Mouse (Mus musculus) lung, embryonic 14.5 days (tissue): ENCODE data around the gene Slc5a9. TPM values are rescaled to one million over a fixed set of nuclear protein-coding genes. Genes with fewer than 3 reads are reported as not detected.
"Not testable (repeated sequence)": the region's sequence is repeated elsewhere in the genome, so short reads cannot be mapped to it uniquely, and the experiment has no call there.

ENCODE experiments used
- ATAC-seq: fragments of 200-750 bp; cut with Nextera tagmentation; 2 replicates; pipeline ENCODE4 v1.8.0; 2017; ENCODE audit warnings: mild to moderate bottlenecking, moderate TSS enrichment, moderate library complexity; ENCODE audit not compliant: insufficient read depth
- DNase-seq: peaks from one replicate; pipeline ENCODE4 v3.0.0-alpha.2; 2015
- H3K27ac ChIP-seq: fragments of 300-500 bp; sonication (generic); 2 replicates; pipeline ENCODE4 v1.5.1; 2014; ENCODE audit warnings: low read depth, mild to moderate bottlenecking, moderate library complexity
- H3K27me3 ChIP-seq: fragments of 300-500 bp; sonication (generic); 2 replicates; pipeline ENCODE4 v1.6.1; 2014; ENCODE audit warnings: low read length, control low read depth; ENCODE audit not compliant: insufficient read depth
- H3K36me3 ChIP-seq: fragments of 300-500 bp; sonication (generic); 2 replicates; pipeline ENCODE4 v1.6.1; 2014; ENCODE audit warnings: control low read depth; ENCODE audit not compliant: insufficient read depth
- H3K4me1 ChIP-seq: fragments of 300-500 bp; sonication (generic); 2 replicates; pipeline ENCODE4 v1.6.1; 2014; ENCODE audit warnings: antibody characterized with exemption, control low read depth; ENCODE audit not compliant: insufficient read depth
- H3K4me2 ChIP-seq: fragments of 300-500 bp; sonication (generic); 2 replicates; pipeline ENCODE4 v1.6.1; 2014; ENCODE audit warnings: mild to moderate bottlenecking
- H3K4me3 ChIP-seq: fragments of 300-500 bp; sonication (generic); 2 replicates; pipeline ENCODE4 v1.5.1; 2014; ENCODE audit warnings: low read depth, low read length
- H3K9ac ChIP-seq: fragments of 300-500 bp; sonication (generic); 2 replicates; pipeline ENCODE4 v1.6.1; 2014
- H3K9me3 ChIP-seq: fragments of 300-500 bp; sonication (generic); 2 replicates; pipeline ENCODE4 v1.6.1; 2016; ENCODE audit warnings: low read depth, low read length, control low read depth
- CTCF ChIP-seq: IDR thresholded peaks from 2 replicates; pipeline ENCODE4 v1.5.1; 2016; ENCODE audit warnings: antibody characterized with exemption, low read depth
- WGBS: fragments of 180-500 bp; shearing (Covaris S2); extraction: QIAGEN DNeasy Blood & Tissue Kit; methylation state at CpG from one replicate; pipeline ENCODE4 v1.1.7; 2014; 5-methylcytosine and 5-hydroxymethylcytosine counted together
- polyA plus RNA-seq: library from polyadenylated mRNA; unstranded; fragments of >200 nt; fragmentation: Nextera tagmentation; extraction: Ambion mirVana; gene quantifications from 2 replicates; pipeline ENCODE4 v1.2.1, GENCODE M21; 2014

The Slc5a9 gene
- not detected in 2 replicates for polyA plus RNA-seq

DNA sequence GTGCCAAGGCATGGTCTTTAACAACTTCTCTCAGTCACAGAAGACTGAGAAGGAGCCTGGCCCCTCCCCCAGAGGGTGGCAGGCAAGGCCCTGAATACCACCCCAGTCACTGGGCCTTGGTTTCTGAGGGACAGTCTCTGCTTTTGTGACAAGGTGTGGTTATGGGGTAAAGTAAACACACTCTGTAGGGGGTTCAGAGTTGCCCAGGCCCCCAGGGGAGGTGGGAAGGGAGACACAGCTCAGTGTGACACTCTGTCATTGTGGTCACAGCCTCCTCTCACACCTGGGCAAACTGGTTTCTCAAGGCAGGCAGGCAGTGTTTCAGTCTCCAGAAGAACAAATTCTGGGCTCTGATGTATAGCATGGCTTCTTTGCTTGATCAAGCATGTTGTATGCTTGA is at the start of gene Slc5a9:
Slc5a9 (minus strand) TSS at position 144 of the 400 bp plus-strand sequence.
- peak; percentile 44; the same call in 1 of the 2 replicates for ATAC-seq
- Histone ChIP-seq H3K27me3 (no peaks in the 10 kb centered on the region), H3K4me3 (no peak within 1 kb of the TSS), H3K9ac (no peak within 1 kb of the TSS), H3K4me1 (no peaks in the 10 kb centered on the region), H3K4me2 (no peak within 1 kb of the TSS), H3K27ac (no peak within 1 kb of the TSS), H3K36me3 (no peaks in the 10 kb centered on the region), H3K9me3 (no peaks in the 10 kb centered on the region)
- peak; percentile 1 for DNase-seq
- TF ChIP-seq CTCF = no peak

- no peaks in the 10 kb centered on the region for H3K4me1 ChIP-seq
- DNase-seq (no peak), ATAC-seq (no peak)
- no peak for TF ChIP-seq CTCF
- H3K9me3 ChIP-seq = no peaks in the 10 kb centered on the region; the same call in 1 of the 2 replicates
- H3K27me3 ChIP-seq = no peaks in the 10 kb centered on the region
- H3K27ac ChIP-seq = no peak within 1 kb of the TSS
- WGBS = 78% methylated on average over 1 of the region's 1 CpGs
- H3K9ac ChIP-seq = no peak within 1 kb of the TSS
- no peak within 1 kb of the TSS for H3K4me3 ChIP-seq
- H3K36me3 ChIP-seq = no peaks in the 10 kb centered on the region
- no peak within 1 kb of the TSS for H3K4me2 ChIP-seq
These were observed 16.4 kb upstream of the Slc5a9 start, which contains the start of gene Skint8 for GRCm38 (mm10) chr4:111919092-111919491. TSS of gene Skint8 (plus strand) at chr4:111919392.

- DNase-seq = peak; percentile 73
- peak; percentile 24; the same call in 1 of the 2 replicates for ATAC-seq
- WGBS = 26% methylated on average over 2 of the region's 2 CpGs
These were observed 5.2 kb upstream of the Slc5a9 start for GRCm38 (mm10) chr4:111907926-111908325.

GRCm38 (mm10) chr4:111901473-111901872 is 1.2 kb downstream of the Slc5a9 start:
- Histone ChIP-seq H3K4me2 (no peak overlapping the region), H3K27ac (no peak overlapping the region), H3K4me3 (no peak overlapping the region), H3K4me1 (no peaks in the 10 kb centered on the region), H3K27me3 (no peaks in the 10 kb centered on the region), H3K36me3 (no peaks in the 10 kb centered on the region), H3K9me3 (no peaks in the 10 kb centered on the region), H3K9ac (no peak overlapping the region)
- no peak for TF ChIP-seq CTCF
- DNase-seq (no peak), ATAC-seq (no peak)
- WGBS = 79% methylated on average over 1 of the region's 1 CpGs

More at GRCm38 (mm10) chr4:111907926-111908325, 5.2 kb upstream of the Slc5a9 start:
- no peak overlapping the region for H3K9ac ChIP-seq
- H3K4me1 ChIP-seq = no peaks in the 10 kb centered on the region
- peak; percentile 65 for TF ChIP-seq CTCF
- H3K9me3 ChIP-seq = no peaks in the 10 kb centered on the region
- H3K27me3 ChIP-seq = no peaks in the 10 kb centered on the region
- H3K4me3 ChIP-seq = no peak overlapping the region
- H3K36me3 ChIP-seq = no peaks in the 10 kb centered on the region
- no peak overlapping the region for H3K27ac ChIP-seq
- H3K4me2 ChIP-seq = no peak overlapping the region

DNA sequence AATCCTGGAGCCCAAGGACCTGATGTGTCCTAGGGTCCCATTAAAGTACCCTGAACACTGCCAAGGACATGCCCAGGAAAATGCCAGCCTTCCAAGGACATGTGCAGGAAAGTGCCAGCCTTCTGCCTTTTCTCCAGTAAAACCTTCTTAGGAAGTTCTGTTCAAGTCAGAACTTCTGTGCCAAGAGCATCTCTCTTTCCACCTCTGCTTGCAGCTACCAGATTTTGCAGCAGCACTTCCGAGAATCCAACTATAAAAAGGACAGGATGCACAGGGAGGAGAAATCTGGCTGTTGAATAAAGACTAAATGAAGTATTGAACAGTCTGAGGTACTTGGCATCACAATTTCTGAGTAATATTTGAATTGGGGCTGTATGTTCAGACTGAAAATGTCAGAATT is 2.2 kb downstream of the Slc5a9 start:
- DNase-seq, H3K9me3 ChIP-seq, H3K36me3 ChIP-seq, H3K9ac ChIP-seq, H3K4me2 ChIP-seq, H3K4me3 ChIP-seq, H3K27ac ChIP-seq, ATAC-seq, H3K27me3 ChIP-seq, H3K4me1 ChIP-seq: not testable (repeated sequence)
- 67% methylated on average over 1 of the region's 1 CpGs for WGBS

DNA sequence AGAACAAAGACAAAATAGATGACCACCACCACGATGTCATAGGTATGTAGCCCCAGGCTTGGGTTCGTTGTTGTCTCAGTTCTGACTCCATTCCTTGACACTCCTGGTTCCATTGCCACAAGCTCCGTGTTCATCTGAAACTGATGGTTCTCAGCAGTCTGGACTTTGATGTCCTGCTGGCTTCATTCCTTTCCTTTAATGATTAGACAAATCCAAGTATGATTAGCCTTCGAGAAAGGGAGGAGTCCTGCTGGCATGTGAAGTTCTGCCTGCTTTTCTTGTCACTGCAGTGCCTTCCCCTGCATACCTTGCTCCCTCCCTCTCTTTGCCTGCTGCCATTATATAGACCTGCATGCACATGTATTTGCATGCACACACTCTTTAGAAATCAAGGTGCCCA is 4.2 kb downstream of the Slc5a9 start:
- 56% methylated on average over 4 of the region's 4 CpGs for WGBS
- H3K36me3 ChIP-seq = no peaks in the 10 kb centered on the region
- TF ChIP-seq CTCF = no peak
- no peaks in the 10 kb centered on the region for H3K9me3 ChIP-seq
- ATAC-seq = no peak
- H3K9ac ChIP-seq = no peak overlapping the region
- no peaks in the 10 kb centered on the region for H3K4me1 ChIP-seq
- no peak overlapping the region for H3K4me2 ChIP-seq
- no peak for DNase-seq
- no peaks in the 10 kb centered on the region for H3K27me3 ChIP-seq
- H3K27ac ChIP-seq = no peak overlapping the region
- H3K4me3 ChIP-seq = no peak overlapping the region

DNA sequence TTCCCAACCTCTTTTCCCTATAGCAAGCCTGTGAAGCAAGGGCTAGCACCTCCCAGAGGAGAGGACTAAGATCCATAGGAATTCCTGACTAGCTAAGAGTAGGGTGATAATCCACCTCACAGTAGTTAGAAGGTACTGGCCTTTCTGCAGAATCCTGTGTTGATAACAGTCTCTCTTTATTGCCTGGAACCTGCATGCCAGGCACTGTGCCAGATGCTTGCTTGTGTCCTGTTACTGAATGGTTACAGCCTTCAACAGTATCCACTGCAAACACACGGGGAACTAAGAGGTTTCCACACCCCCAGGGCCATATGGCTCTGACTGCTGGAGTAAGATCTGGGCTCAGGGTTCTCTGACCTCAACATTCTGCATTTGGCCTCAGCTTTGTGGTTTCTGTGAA is 5.0 kb downstream of the Slc5a9 start:
- TF ChIP-seq CTCF = no peak
- H3K27ac ChIP-seq = no peak overlapping the region
- no peaks in the 10 kb centered on the region for H3K27me3 ChIP-seq
- H3K4me3 ChIP-seq = no peak overlapping the region
- H3K4me1 ChIP-seq = no peaks in the 10 kb centered on the region
- no peaks in the 10 kb centered on the region for H3K9me3 ChIP-seq
- H3K4me2 ChIP-seq = no peak overlapping the region
- H3K9ac ChIP-seq = no peak overlapping the region
- H3K36me3 ChIP-seq = no peaks in the 10 kb centered on the region
- WGBS = 18% methylated on average over 1 of the region's 1 CpGs
- no peak for ATAC-seq
- DNase-seq = no peak

DNA sequence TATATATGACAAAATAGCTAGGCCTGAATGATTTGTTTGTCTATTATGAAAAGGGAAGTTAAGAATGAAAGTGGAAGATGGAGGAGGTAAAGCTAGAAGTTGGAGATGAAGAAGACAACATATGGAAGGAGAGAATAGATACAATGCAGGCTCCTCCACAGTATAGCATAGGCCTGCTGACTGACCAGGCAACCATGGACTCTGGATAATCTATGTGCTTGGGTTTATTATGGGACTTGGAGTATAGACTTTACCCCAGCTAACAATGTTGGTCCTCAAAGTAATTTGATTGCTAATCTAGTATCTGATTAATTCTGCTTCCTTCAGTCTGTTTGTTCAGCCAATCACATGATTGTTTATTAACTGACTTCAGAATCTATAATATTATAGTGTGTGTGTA is 10.6 kb downstream of the Slc5a9 start:
- no peak overlapping the region for H3K4me3 ChIP-seq
- no peaks in the 10 kb centered on the region for H3K36me3 ChIP-seq
- no peak for ATAC-seq
- H3K4me2 ChIP-seq = no peak overlapping the region
- no peaks in the 10 kb centered on the region for H3K9me3 ChIP-seq
- no peaks in the 10 kb centered on the region for H3K4me1 ChIP-seq
- no peak for DNase-seq
- no peak overlapping the region for H3K27ac ChIP-seq
- no peak for TF ChIP-seq CTCF
- no peaks in the 10 kb centered on the region for H3K27me3 ChIP-seq
- no peak overlapping the region for H3K9ac ChIP-seq
